Mouse (Mus musculus) MEL (cell line): ENCODE measurements around the gene Fam43b. TPM values are rescaled to one million over a fixed set of nuclear protein-coding genes. Genes with fewer than 3 reads are reported as not detected.

Experiments
- DNase-seq: peaks from one replicate; pipeline ENCODE4 v3.0.0; 2011; ENCODE audit warnings: low read depth, low spot score
- H3K27ac ChIP-seq: 2 replicates; pipeline ENCODE4 v1.5.1; 2012; ENCODE audit warnings: low read depth, mild to moderate bottlenecking, control low read depth, low read length, moderate library complexity; ENCODE audit not compliant: control insufficient read depth
- H3K27me3 ChIP-seq, 2 experiments: fragments of 150-350 bp in 1 of 2; sonication (generic) in 1 of 2; 2 replicates each; pipeline ENCODE4 v1.6.1; 2012; ENCODE audit warnings: low read length in 2 of 2, mild to moderate bottlenecking in 2 of 2, improper control_type of control experiment in 1 of 2, moderate library complexity in 1 of 2; ENCODE audit not compliant: insufficient read depth in 2 of 2, control insufficient read depth in 1 of 2
- H3K36me3 ChIP-seq, 2 experiments: 2 replicates each; pipeline ENCODE4 v1.6.1; 2012 to 2014; ENCODE audit warnings: low read length in 2 of 2, improper control_type of control experiment in 1 of 2, inconsistent platforms in 1 of 2, mild to moderate bottlenecking in 1 of 2; ENCODE audit not compliant: insufficient read depth in 2 of 2, control insufficient read depth in 1 of 2
- H3K4me1 ChIP-seq, 2 experiments: fragments of 150-350 bp in 1 of 2; sonication (generic) in 1 of 2; 2 replicates each; pipeline ENCODE4 v1.6.1; 2012; ENCODE audit warnings: low read length in 2 of 2, improper control_type of control experiment in 1 of 2, mild to moderate bottlenecking in 1 of 2; ENCODE audit not compliant: insufficient read depth in 2 of 2, control insufficient read depth in 1 of 2
- H3K4me3 ChIP-seq, 2 experiments: fragments of 150-350 bp in 1 of 2; sonication (generic) in 1 of 2; 2 replicates each; pipeline ENCODE4 v1.5.1; 2012; ENCODE audit warnings: low read depth in 2 of 2, low read length in 2 of 2, mild to moderate bottlenecking in 2 of 2, moderate library complexity in 2 of 2, control low read depth in 1 of 2, improper control_type of control experiment in 1 of 2; ENCODE audit not compliant: control insufficient read depth in 1 of 2, insufficient read depth in 1 of 2
- H3K79me2 ChIP-seq: 2 replicates; pipeline ENCODE4 v1.6.1; 2012; ENCODE audit warnings: mild to moderate bottlenecking, low read length, moderate library complexity; ENCODE audit not compliant: control insufficient read depth, poor library complexity, insufficient read depth
- H3K9ac ChIP-seq: 2 replicates; pipeline ENCODE4 v1.6.1; 2012; ENCODE audit warnings: low read depth, mild to moderate bottlenecking, control low read depth, low read length, moderate library complexity; ENCODE audit not compliant: control insufficient read depth, poor library complexity, severe bottlenecking
- H3K9me3 ChIP-seq: fragments of 150-350 bp; sonication (generic); replicated peaks from 2 replicates; pipeline ENCODE4 v1.6.1; 2012; ENCODE audit warnings: mild to moderate bottlenecking, low read length, improper control_type of control experiment, moderate library complexity; ENCODE audit not compliant: insufficient read depth
- BHLHE40 ChIP-seq: IDR thresholded peaks from 2 replicates; pipeline ENCODE4 v1.6.1; 2012; ENCODE audit warnings: low read depth, mild to moderate bottlenecking, inconsistent platforms, low read length, improper control_type of control experiment, borderline replicate concordance
- CHD1 ChIP-seq: IDR thresholded peaks from 2 replicates; pipeline ENCODE4 v1.6.1; 2012; ENCODE audit warnings: low read depth, mild to moderate bottlenecking, inconsistent platforms, low read length, improper control_type of control experiment
- CHD2 ChIP-seq: IDR thresholded peaks from 2 replicates; pipeline ENCODE4 v1.6.1; 2011; ENCODE audit warnings: low read length, improper control_type of control experiment
- CTCF ChIP-seq, 3 experiments: IDR thresholded peaks in 2 of 3; conservative IDR thresholded peaks in 1 of 3; 2 replicates each; pipeline ENCODE4 v1.5.1; 2011 to 2012; ENCODE audit warnings: low read length in 3 of 3, low read depth in 2 of 3, mild to moderate bottlenecking in 2 of 3, improper control_type of control experiment in 1 of 3, inconsistent platforms in 1 of 3, mixed read lengths in 1 of 3, moderate library complexity in 1 of 3; ENCODE audit not compliant: control insufficient read depth in 1 of 3, insufficient read depth in 1 of 3, poor library complexity in 1 of 3, severe bottlenecking in 1 of 3
- ELF1 ChIP-seq: IDR thresholded peaks from 2 replicates; pipeline ENCODE4 v1.6.1; 2014; ENCODE audit warnings: low read depth, mild to moderate bottlenecking, inconsistent platforms, low read length, improper control_type of control experiment, moderate library complexity
- EP300 ChIP-seq, 2 experiments: IDR thresholded peaks; 2 replicates each; pipeline ENCODE4 v1.6.1; 2011; ENCODE audit warnings: improper control_type of control experiment in 2 of 2, low read length in 2 of 2, low read depth in 1 of 2, mild to moderate bottlenecking in 1 of 2
- ETS1 ChIP-seq: IDR thresholded peaks from 2 replicates; pipeline ENCODE4 v1.6.1; 2012; ENCODE audit warnings: low read depth, mild to moderate bottlenecking, inconsistent platforms, low read length, improper control_type of control experiment, moderate library complexity
- GATA1 ChIP-seq: IDR thresholded peaks from 2 replicates; pipeline ENCODE4 v1.6.1; 2011; ENCODE audit warnings: low read depth, low read length, improper control_type of control experiment
- JUND ChIP-seq: IDR thresholded peaks from 2 replicates; pipeline ENCODE4 v1.6.1; 2011; ENCODE audit warnings: low read depth, mild to moderate bottlenecking, improper control_type of control experiment, low read length
- MAX ChIP-seq: IDR thresholded peaks from 2 replicates; pipeline ENCODE4 v1.6.1; 2011; ENCODE audit warnings: low read length, improper control_type of control experiment
- MYB ChIP-seq: IDR thresholded peaks from 2 replicates; pipeline ENCODE4 v1.6.1; 2011; ENCODE audit warnings: mild to moderate bottlenecking, low read depth, low read length, improper control_type of control experiment
- NRF1 ChIP-seq: IDR thresholded peaks from 2 replicates; pipeline ENCODE4 v1.6.1; 2014; ENCODE audit warnings: low read depth, mild to moderate bottlenecking, inconsistent platforms, low read length, improper control_type of control experiment, moderate library complexity; ENCODE audit not compliant: poor library complexity, insufficient read depth, severe bottlenecking
- RAD21 ChIP-seq: IDR thresholded peaks from 2 replicates; pipeline ENCODE4 v1.6.1; 2011; ENCODE audit warnings: mild to moderate bottlenecking, low read depth, low read length, improper control_type of control experiment
- TAL1 ChIP-seq: IDR thresholded peaks from 2 replicates; pipeline ENCODE4 v1.6.1; 2012; ENCODE audit warnings: mild to moderate bottlenecking, inconsistent platforms, low read length, moderate library complexity, mixed read lengths
- TBP ChIP-seq: IDR thresholded peaks from 2 replicates; pipeline ENCODE4 v1.8.0; 2011; ENCODE audit warnings: low read depth, low read length, improper control_type of control experiment
- UBTF ChIP-seq: IDR thresholded peaks from 2 replicates; pipeline ENCODE4 v1.6.1; 2012; ENCODE audit warnings: low read depth, mild to moderate bottlenecking, inconsistent platforms, low read length, improper control_type of control experiment, moderate library complexity, borderline replicate concordance; ENCODE audit not compliant: insufficient read depth
- USF2 ChIP-seq, 2 experiments: IDR thresholded peaks; 2 replicates each; pipeline ENCODE4 v1.6.1; 2011 to 2012; ENCODE audit warnings: improper control_type of control experiment in 2 of 2, low read length in 2 of 2, borderline replicate concordance in 1 of 2, inconsistent platforms in 1 of 2, low read depth in 1 of 2, mild to moderate bottlenecking in 1 of 2; ENCODE audit not compliant: insufficient read depth in 1 of 2
- ZC3H11A ChIP-seq: IDR thresholded peaks from 2 replicates; pipeline ENCODE4 v1.6.1; 2012; ENCODE audit warnings: low read depth, mild to moderate bottlenecking, inconsistent platforms, low read length, improper control_type of control experiment
- ZKSCAN1 ChIP-seq: IDR thresholded peaks from 2 replicates; pipeline ENCODE4 v1.6.1; 2012; ENCODE audit warnings: low read depth, mild to moderate bottlenecking, inconsistent platforms, low read length, improper control_type of control experiment, moderate library complexity
- ZMIZ1 ChIP-seq: IDR thresholded peaks from 2 replicates; pipeline ENCODE4 v1.6.1; 2012; ENCODE audit warnings: low read depth, mild to moderate bottlenecking, inconsistent platforms, low read length, improper control_type of control experiment, moderate library complexity
- ZNF384 ChIP-seq: IDR thresholded peaks from 2 replicates; pipeline ENCODE4 v1.6.1; 2012; ENCODE audit warnings: low read depth, mild to moderate bottlenecking, inconsistent platforms, low read length, improper control_type of control experiment
- polyA plus RNA-seq, 2 experiments: library from polyadenylated mRNA; stranded (reverse) in 1 of 2; unstranded in 1 of 2; fragments of >175 nt in 1 of 2; fragments of >200 nt in 1 of 2; gene quantifications; 2 replicates each; pipeline versions ENCODE4 v1.2.1 to v1.2.4; 2012; ENCODE audit warnings: low replicate concordance in 2 of 2, low read depth in 1 of 2; ENCODE audit not compliant: insufficient read length in 2 of 2, insufficient read depth in 1 of 2, missing spikeins in 1 of 2
- total RNA-seq: library from RNA; depleted of rRNA; stranded (reverse); fragments of 300-350 nt; gene quantifications from 2 replicates; pipeline ENCODE4 v1.2.3, GENCODE M21; 2012

The Fam43b gene
- total and polyA plus RNA-seq, 3 experiments: not detected

DNA sequence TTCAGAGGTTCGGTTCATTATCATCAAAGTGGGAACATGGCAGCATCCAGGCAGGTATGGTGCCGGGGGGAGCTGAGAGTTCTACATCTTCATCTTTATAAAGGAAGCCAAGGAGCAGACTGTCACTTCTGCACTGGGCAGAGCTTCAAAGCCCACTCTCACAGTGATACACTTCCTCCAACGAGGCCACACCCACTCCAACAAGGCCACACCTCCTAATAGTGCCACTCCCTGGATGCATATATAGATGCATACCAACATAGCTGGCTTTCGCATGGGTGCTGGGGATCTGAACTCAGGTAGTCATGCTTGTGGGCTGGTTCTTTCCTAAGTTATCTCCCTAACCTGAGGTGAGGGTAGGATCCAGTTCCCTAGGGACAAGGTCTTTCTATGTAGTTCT is 21.6 kb upstream of the Fam43b start:
- Histone ChIP-seq H3K9me3 (no peaks in the 10 kb centered on the region), H3K27me3 (peaks cover 0 to 9% of the 10 kb centered on the region in 2 experiments; a peak in 2 of 4 replicates), H3K4me3 (no peak overlapping the region), H3K9ac (no peak overlapping the region), H3K4me1 (no peaks in the 10 kb centered on the region), H3K27ac (no peak overlapping the region), H3K36me3 (no peaks in the 10 kb centered on the region), H3K79me2 (no peaks in the 10 kb centered on the region)
- TF ChIP-seq ZC3H11A (no peak), ETS1 (no peak), BHLHE40 (no peak), UBTF (no peak), ZKSCAN1 (no peak)
- no peak for DNase-seq

DNA sequence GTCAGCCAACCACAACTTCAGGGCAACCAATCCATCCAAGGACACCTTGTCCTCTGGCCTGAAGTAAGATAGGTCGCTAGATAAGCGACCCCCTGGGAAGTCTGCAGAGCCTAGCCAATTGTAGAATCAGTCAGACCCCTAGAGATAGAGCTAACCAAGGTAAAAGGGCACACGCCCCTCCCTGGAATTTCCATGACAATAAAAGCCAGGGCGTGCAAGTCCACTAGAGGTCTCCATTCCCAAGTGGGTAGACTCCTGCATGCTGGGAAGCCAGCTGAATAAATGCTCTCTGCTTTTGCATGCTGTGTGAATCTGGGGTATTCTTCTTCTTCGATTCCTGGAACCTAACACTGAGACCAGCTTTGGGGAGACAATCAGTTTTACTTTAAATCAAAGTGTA is 20.1 kb upstream of the Fam43b start:
- no peak for DNase-seq
- Histone ChIP-seq H3K9ac (no peak overlapping the region), H3K4me1 (no peaks in the 10 kb centered on the region), H3K36me3 (no peaks in the 10 kb centered on the region), H3K4me3 (no peak overlapping the region), H3K79me2 (no peaks in the 10 kb centered on the region), H3K27me3 (peaks cover 0 to 7% of the 10 kb centered on the region in 2 experiments; a peak in 2 of 4 replicates), H3K9me3 (no peaks in the 10 kb centered on the region), H3K27ac (no peak overlapping the region)
- TF ChIP-seq NRF1: no peak
- no peak for TF ChIP-seq USF2 (IDR thresholded peaks at IDR 0.05; ENCODE audit: borderline replicate concordance in 1 of 2, insufficient read depth in 1 of 2, low read depth in 1 of 2, low read length in 2 of 2)
- no peak for TF ChIP-seq RAD21
- no peak for TF ChIP-seq ETS1
- TF ChIP-seq TAL1: no peak
- no peak for TF ChIP-seq BHLHE40
- no peak for TF ChIP-seq EP300 (IDR thresholded peaks at IDR 0.05; ENCODE audit: low read depth in 1 of 2, low read length in 2 of 2)
- no peak for TF ChIP-seq ZC3H11A
- no peak for TF ChIP-seq MYB
- no peak for TF ChIP-seq CTCF (IDR thresholded peaks at IDR 0.05 in 2 of 3, conservative IDR thresholded peaks at IDR 0.05 in 1 of 3; ENCODE audit: control insufficient read depth in 1 of 3, insufficient read depth in 1 of 3, low read depth in 2 of 3, low read length in 3 of 3, poor library complexity in 1 of 3, severe bottlenecking in 1 of 3)

DNA sequence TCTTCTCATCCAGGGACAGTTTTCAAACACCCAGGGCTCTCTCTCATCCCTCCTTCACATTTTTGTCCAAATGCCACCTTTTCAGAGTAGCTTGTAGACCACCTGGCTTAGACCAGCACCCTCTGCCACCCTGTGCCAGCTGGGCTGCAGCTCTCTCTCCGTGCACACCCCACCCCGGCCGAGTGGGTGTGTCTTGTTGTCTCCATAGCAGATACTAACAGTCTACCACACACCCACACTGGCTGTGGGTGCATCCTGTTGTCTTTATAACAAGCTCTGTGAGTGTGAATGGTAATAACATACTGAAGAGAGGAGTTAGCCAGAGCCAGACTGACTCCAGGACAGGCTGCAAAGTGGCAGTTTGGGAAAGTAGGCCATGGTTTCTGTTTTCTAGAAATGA is 19.7 kb upstream of the Fam43b start:
- DNase-seq: no peak
- no peaks in the 10 kb centered on the region for H3K9me3 ChIP-seq
- no peak overlapping the region for H3K9ac ChIP-seq
- no peak overlapping the region for H3K4me3 ChIP-seq
- peaks cover 0 to 7% of the 10 kb centered on the region in 2 experiments; a peak in 2 of 4 replicates for H3K27me3 ChIP-seq
- TF ChIP-seq ZMIZ1 (no peak), CHD1 (no peak), NRF1 (no peak), GATA1 (no peak), CTCF (IDR thresholded peaks at IDR 0.05 in 2 of 3, conservative IDR thresholded peaks at IDR 0.05 in 1 of 3; ENCODE audit: control insufficient read depth in 1 of 3, insufficient read depth in 1 of 3, low read depth in 2 of 3, low read length in 3 of 3, poor library complexity in 1 of 3, severe bottlenecking in 1 of 3) (no peak), CHD2 (no peak), ZNF384 (no peak), BHLHE40 (no peak), ZKSCAN1 (no peak), TBP (no peak), JUND (no peak), ELF1 (no peak), RAD21 (no peak), MAX (no peak)
- H3K36me3 ChIP-seq: no peaks in the 10 kb centered on the region
- no peak overlapping the region for H3K27ac ChIP-seq
- H3K4me1 ChIP-seq: no peaks in the 10 kb centered on the region
- H3K79me2 ChIP-seq: no peaks in the 10 kb centered on the region
